Comparison of ENCODE assay signal across 11 mouse cellular contexts in the genomic region with DNA sequence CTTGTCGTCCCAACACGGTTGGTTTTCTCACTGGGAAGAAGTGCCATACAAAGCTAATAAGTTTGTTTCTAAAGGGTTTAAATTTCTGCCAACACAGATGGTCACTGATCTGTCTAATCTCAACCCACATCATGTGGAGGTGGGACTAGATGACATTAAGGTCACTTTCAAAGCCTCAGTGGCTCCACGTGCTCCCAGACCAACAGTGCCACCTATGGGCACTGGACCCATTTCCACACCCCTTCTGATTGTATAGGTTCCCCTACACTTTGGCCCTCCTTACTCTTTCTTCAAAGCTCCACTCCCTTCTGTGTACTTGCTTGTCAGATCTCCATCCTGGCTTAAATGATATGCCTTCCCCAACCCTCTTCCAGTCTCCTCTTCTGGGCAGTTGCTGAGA. TPM values are rescaled to one million over a fixed set of nuclear protein-coding genes. Genes with fewer than 3 reads are reported as not detected.
DNase-seq lines count a peak whose midpoint lies in the region; ATAC-seq and TF ChIP-seq lines count a peak whose summit lies in the region.
"Had no signal": no experiment of that assay in that cellular context is flagged by ENCODE, and none has a peak within 500 bp of the region (broad histone marks: within the 10 kb centered on the region; RNA-seq: fewer than 3 reads in every experiment).

No protein-coding gene starts in this region.

- TF ChIP-seq POLR2A in spleen, adult 2 months (IDR thresholded peaks at IDR 0.05; ENCODE audit: low read depth, low read length) = no peak

- DNase-seq in CD4-positive, CD25-positive, alpha-beta regulatory T cell, adult 2 months (ENCODE audit: low read depth, low spot score) = peak; percentile 45
- peak; percentile 20 for DNase-seq in kidney, postnatal 0 days (ENCODE audit: low spot score)
- DNase-seq in kidney, postnatal 14 days = no peak
- no peak for DNase-seq in spleen, adult 2 months (ENCODE audit: low read depth in 1 of 2, low spot score in 2 of 2)
- no peak for DNase-seq in spleen, postnatal 14 days (ENCODE audit: low spot score in 2 of 2)
- DNase-seq in retina, postnatal 1 day = peak; percentile 40
- no peak for DNase-seq in midbrain, embryonic 11.5 days (ENCODE audit: low spot score, missing footprints)
- DNase-seq: thymus, postnatal 14 days had no signal

- H3K9me3 ChIP-seq in kidney, postnatal 0 days (replicated peaks; ENCODE audit: low read length) = no peaks in the 10 kb centered on the region
- H3K9me3 ChIP-seq in midbrain, embryonic 11.5 days (ENCODE audit: control insufficient read depth, low read length) = no peaks in the 10 kb centered on the region
- H3K9me3 ChIP-seq: hindbrain, embryonic 10.5 days had no signal

- no peaks in the 10 kb centered on the region for H3K36me3 ChIP-seq in kidney, postnatal 0 days (ENCODE audit: insufficient read depth, low read length)
- H3K36me3 ChIP-seq in spleen, adult 2 months (ENCODE audit: control insufficient read depth, insufficient read depth, low read length) = no peaks in the 10 kb centered on the region
- no peaks in the 10 kb centered on the region for H3K36me3 ChIP-seq in midbrain, embryonic 11.5 days (ENCODE audit: control insufficient read depth, insufficient read depth, low read length)
- H3K36me3 ChIP-seq: hindbrain, embryonic 10.5 days had no signal

- 54% methylated on average over 3 of the region's 3 CpGs for WGBS in kidney, postnatal 0 days
- 75% methylated on average over 3 of the region's 3 CpGs for WGBS in spleen, adult 2 months
- 73% methylated on average over 3 of the region's 3 CpGs for WGBS in midbrain, embryonic 11.5 days

- H3K27ac ChIP-seq in kidney, postnatal 0 days = no peak overlapping the region
- no peak overlapping the region for H3K27ac ChIP-seq in spleen, adult 2 months (ENCODE audit: insufficient read depth, low read length)
- H3K27ac ChIP-seq in midbrain, embryonic 11.5 days (ENCODE audit: low read depth, low read length) = no peak overlapping the region
- H3K27ac ChIP-seq: hindbrain, embryonic 10.5 days had no signal

- H3K9ac ChIP-seq in kidney, postnatal 0 days (ENCODE audit: low read depth, low read length) = no peak overlapping the region
- H3K9ac ChIP-seq in midbrain, embryonic 11.5 days (ENCODE audit: low read length) = no peak overlapping the region

- TF ChIP-seq CTCF in kidney, postnatal 0 days (IDR thresholded peaks at IDR 0.05; ENCODE audit: low read depth) = peak; percentile 62
- peak; percentile 34; the same call in 1 of the 2 replicates for TF ChIP-seq CTCF in spleen, adult 2 months (IDR thresholded peaks at IDR 0.05; ENCODE audit: extremely low read depth, insufficient read depth, insufficient read length, insufficient replicate concordance)

- H3K4me2 ChIP-seq in kidney, postnatal 0 days (ENCODE audit: low read length) = no peak overlapping the region
- no peak overlapping the region for H3K4me2 ChIP-seq in midbrain, embryonic 11.5 days

- H3K4me1 ChIP-seq in kidney, postnatal 0 days (replicated peaks; ENCODE audit: insufficient read depth, low read length) = no peaks in the 10 kb centered on the region
- H3K4me1 ChIP-seq in spleen, adult 2 months (ENCODE audit: control insufficient read depth, insufficient read depth, insufficient read length) = no peaks in the 10 kb centered on the region
- H3K4me1 ChIP-seq in midbrain, embryonic 11.5 days (ENCODE audit: control insufficient read depth, insufficient read depth, low read length) = no peaks in the 10 kb centered on the region
- H3K4me1 ChIP-seq: hindbrain, embryonic 10.5 days had no signal

- no peak for ATAC-seq in CD4-positive, CD25-positive, alpha-beta regulatory T cell, adult 4 months
- ATAC-seq in kidney, postnatal 0 days (replicated peaks; ENCODE audit: low FRiP score, low read depth) = no peak
- ATAC-seq in midbrain, embryonic 11.5 days (ENCODE audit: low FRiP score) = no peak

- no peaks in the 10 kb centered on the region for H3K27me3 ChIP-seq in kidney, postnatal 0 days (ENCODE audit: insufficient read depth, low read length)
- H3K27me3 ChIP-seq in spleen, adult 2 months (ENCODE audit: control insufficient read depth, insufficient read depth, low read length) = no peaks in the 10 kb centered on the region
- no peaks in the 10 kb centered on the region for H3K27me3 ChIP-seq in midbrain, embryonic 11.5 days (ENCODE audit: control insufficient read depth, insufficient read depth, low read length)

- no peak overlapping the region for H3K4me3 ChIP-seq in kidney, postnatal 0 days (replicated peaks; ENCODE audit: low read depth, low read length)
- no peak overlapping the region for H3K4me3 ChIP-seq in spleen, adult 2 months (ENCODE audit: extremely low read depth, insufficient read depth, insufficient read length)
- H3K4me3 ChIP-seq in midbrain, embryonic 11.5 days (ENCODE audit: low read depth, low read length) = no peak overlapping the region
- H3K4me3 ChIP-seq: hindbrain, embryonic 10.5 days had no signal

RNA-seq across cellular contexts. Expression of gene Lrrc1, which starts 35.2 kb away (rescaled TPM):
- 1 to 10 TPM; 3.2 to 4.3 TPM for polyA plus RNA-seq in CD4-positive, CD25-positive, alpha-beta regulatory T cell, adult 4 months (2017; shearing (Covaris generic))
- 20.5 and 22.1 TPM in 2 replicates for polyA plus RNA-seq in kidney, postnatal 0 days (2015; fragmentation: Nextera tagmentation; extraction: Ambion mirVana)
- polyA plus RNA-seq in spleen, adult 2 months (2012; rRNA removed) = 12.7 and 16.5 TPM in 2 replicates
- 5.0 and 6.6 TPM in 2 replicates for polyA plus RNA-seq in midbrain, embryonic 11.5 days (2014; fragmentation: Nextera tagmentation; extraction: Ambion mirVana)

RNA-seq across cellular contexts. Expression of gene Klhl31, which starts 56.5 kb away (rescaled TPM):
- polyA plus RNA-seq in CD4-positive, CD25-positive, alpha-beta regulatory T cell, adult 4 months (2017; shearing (Covaris generic)) = not detected
- 0.49 and 0.56 TPM in 2 replicates for polyA plus RNA-seq in kidney, postnatal 0 days (2015; fragmentation: Nextera tagmentation; extraction: Ambion mirVana)
- not detected in 2 replicates for polyA plus RNA-seq in spleen, adult 2 months (2012; rRNA removed)
- 0.14 and 0.32 TPM in 2 replicates for polyA plus RNA-seq in midbrain, embryonic 11.5 days (2014; fragmentation: Nextera tagmentation; extraction: Ambion mirVana)
- polyA plus RNA-seq: large intestine, adult 2 months had no signal

Comparison
In these comparisons a context has a peak if more than half of its experiments do, and no peak if none do; other contexts are left out.
1. DNase-seq: peak in CD4-positive, CD25-positive, alpha-beta regulatory T cell, adult 2 months (single experiment), kidney, postnatal 0 days (single experiment) and retina, postnatal 1 day (single experiment); none in kidney, postnatal 14 days (single experiment), spleen, adult 2 months (0 of 2), spleen, postnatal 14 days (0 of 2) and midbrain, embryonic 11.5 days (single experiment).